Mouse (Mus musculus) gonadal fat pad, adult 2 months (tissue): Measurements from ENCODE around the gene A930017K11Rik. TPM values are rescaled to one million over a fixed set of nuclear protein-coding genes. Genes with fewer than 3 reads are reported as not detected.

Source experiments
- DNase-seq: peaks from one replicate; pipeline ENCODE4 v3.0.0-alpha.2; 2012; ENCODE audit warnings: low read depth
- polyA plus RNA-seq: library from polyadenylated mRNA; depleted of rRNA; stranded (reverse); fragments of >200 nt; gene quantifications from 2 replicates; pipeline ENCODE4 v1.2.3, GENCODE M21; 2012; rRNA removed

The A930017K11Rik gene
- polyA plus RNA-seq, 1 experiment = 2.4 TPM

DNA sequence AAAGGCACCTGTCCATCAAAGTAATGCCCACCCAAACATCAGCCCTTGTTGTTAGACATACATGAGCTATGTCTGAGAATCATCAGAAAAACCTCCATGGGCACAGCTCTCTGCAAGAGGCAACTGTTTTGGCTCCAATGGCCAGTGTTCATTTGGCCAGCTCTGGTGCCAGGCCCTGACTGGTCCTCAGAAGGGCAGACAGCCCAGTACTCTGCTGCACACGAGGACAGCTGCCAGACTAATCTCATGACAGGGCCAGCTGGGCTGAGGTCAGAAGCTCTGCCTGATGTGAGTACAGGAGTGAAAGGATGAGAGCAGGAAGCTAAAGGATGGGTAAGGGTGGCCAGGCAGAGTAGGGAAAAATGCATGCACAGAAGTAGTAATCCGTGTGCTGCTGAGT lies 27.0 kb downstream of the A930017K11Rik start:
- no peak for DNase-seq

- no peak for DNase-seq
Measured at GRCm38 (mm10) chr17:25922120-25922519, 30.2 kb downstream of the A930017K11Rik start.

DNA sequence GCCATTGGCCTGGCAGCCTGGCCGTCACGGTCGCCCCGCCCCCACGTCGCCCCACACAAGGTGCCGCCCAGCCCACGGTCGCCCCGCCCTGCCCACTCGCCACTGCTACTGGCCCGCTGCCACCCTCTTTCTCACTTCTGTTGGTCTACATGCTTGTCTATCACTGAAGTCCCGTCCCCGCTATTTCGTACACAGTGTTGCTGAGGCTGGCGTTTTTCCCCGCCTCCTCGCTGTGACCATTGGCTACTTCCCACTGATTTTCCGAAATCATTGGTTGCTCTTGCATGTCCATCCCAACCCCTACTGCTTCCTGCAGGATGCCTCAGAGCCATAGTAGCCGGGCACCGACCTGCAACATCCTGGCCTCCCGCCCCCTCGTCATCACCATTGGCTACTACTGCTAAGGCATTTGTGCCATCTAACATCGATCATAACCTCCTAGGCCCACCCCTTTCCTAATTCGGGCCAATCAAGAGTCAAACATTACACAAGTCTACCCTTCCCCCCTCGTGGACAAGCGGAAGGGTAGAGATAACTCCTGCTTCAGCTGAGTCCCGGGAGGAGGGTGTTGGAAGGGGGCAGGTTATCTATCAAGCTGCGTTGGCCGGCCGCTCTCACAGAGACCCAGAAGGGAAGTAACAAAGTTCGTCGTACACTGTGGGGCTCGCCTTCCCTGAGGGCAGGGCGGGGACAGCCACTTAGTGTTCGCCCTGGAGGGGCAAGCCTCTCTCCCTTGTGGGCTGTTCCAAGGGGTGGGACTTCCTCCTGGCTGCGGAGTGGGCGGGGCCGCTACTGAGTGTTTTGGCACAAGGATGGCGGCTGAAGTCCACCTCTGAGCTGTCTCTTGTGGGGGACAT lies 32.4 kb downstream of the A930017K11Rik start:
- peak; percentile 100 for DNase-seq

DNA sequence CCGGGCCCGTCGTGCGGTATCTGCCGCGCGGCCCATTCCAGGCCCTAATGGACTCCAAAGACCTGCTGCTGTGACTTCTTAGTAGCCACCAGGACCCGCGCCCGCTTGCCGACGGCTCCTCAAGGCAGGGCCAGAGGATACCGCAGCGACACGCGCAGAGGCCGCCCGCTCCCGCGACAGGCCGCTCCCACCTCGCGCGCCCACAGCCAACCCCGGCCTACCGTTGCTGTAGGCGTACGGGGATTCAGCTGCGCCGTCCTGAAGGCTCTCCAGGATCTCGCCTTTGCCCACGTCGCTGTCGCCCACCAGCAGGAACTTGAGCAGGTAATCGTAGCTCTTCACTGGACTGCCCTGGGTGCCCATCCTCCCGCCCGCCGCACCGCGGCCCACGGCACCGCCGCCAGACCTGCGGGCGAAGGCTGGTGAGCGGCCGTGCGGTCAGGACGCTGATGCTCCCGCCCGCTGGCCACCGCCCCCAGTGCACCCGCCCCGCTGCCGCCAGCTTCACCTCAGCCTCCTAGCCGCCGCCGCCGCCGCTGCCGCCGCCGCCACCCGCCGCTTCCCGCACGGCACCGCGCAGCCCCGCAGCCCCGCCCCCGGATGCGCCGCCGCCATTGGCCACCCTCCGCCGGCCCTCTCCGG lies 33.1 kb downstream of the A930017K11Rik start, which contains the start of gene Rab40c:
Gene Rab40c, minus strand, starts transcription at position 584 of the 642 bp plus-strand sequence.
- DNase-seq = no peak

DNA sequence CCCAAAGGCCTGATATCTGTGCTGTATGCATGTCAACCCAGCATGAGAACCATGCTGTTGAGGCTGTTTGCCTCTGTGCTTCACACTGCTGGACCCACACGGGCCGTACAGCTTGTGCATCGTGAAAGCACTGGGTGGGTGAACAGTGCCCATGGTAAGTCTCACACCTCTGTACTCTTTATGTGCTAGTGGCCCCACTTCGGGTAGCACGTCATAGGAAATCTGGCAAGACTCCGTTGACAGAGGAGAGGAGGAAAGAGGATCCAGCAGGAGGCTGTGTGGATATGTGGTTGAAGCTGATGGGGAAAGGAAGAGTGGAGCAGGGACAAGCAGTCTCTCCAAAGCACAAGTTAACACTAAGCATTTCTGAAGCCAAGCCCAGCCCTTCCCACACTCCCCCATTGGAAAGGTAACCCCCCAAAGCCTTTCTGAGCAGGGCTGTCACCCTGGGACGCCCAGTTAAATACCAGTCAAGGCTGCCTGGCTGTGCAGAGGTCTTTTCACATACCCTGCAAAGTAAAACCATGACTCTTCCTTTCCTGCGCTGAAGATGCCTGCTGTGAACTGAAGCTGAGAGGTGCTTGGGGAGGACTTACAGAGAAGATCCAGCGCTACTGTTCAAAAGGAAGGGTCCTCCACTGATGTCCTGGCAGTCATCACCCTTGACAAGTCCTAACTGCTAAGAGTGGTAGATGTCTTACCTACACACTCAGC lies 34.2 kb downstream of the A930017K11Rik start:
- no peak for DNase-seq

- DNase-seq = no peak
Measured at GRCm38 (mm10) chr17:25916931-25917647, 35.3 kb downstream of the A930017K11Rik start.

DNA sequence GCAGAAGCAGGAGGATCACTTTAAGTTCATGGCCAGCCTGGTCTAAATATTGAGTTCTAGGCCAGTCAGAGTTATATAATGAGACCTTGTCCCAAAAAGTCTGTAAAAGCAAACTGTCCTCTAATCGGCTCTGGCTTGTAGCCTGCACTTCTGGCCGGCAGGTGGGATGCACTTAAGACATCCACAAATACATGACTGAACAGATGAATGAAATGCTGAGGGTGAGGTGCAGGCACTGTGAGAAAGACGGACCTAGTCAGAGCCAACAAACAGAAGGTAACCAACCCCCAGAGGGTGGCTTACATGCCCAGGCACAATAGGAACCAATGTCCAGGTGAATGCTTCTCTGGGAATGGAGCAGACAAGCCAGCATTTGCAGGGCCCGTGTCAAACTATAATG lies 38.1 kb downstream of the A930017K11Rik start:
- DNase-seq = no peak

DNA sequence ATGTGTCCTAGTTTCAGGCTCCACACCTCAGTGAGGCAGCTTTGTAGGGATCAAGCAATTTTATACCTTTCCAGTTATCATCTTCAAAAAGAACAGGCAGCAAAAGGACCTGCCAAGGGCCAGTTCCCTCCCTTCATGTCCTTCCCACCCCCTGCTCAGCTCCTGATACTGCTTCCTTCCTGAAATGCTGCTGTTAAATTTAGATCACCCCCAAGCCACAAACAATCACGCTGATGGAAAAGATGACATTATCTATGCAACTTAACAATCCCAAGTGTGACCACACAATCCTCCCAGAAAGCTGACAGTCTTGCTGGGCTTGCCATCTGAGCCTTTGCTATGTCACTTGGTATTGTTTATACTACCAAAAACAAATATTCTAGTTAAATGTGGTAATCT lies 38.5 kb downstream of the A930017K11Rik start:
- DNase-seq = no peak

DNA sequence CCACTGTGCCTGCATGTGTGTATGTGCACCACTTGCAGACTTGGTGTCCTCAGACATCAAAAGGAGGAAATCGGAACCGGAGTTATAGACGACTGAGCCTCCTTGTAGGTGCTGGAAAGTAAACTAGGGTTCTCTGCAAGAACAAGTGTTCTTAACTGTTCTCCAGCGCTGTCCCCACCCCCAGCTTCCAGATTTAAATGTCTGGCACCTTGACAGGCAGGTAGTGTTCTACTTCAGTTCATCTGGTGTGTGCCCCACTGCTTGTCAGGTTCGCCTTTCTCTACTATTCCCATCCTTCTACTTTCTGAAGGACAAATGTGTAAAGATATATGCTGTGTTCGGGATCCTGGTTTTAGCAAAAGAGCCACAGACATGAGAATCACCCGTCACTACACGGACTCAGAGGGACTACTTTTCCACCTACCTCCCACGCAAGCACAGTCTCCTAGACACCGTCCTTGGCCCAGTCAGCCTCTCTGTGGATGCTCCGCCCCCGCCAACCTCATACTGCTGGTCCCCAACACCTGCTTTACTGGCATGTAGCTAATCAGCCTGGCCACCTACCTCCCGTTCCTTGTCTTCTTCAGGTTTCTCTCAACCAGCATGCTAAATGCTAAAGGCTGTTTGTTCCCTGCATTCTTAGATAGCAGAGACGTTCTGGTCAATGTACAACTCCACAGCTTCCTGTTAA lies 39.0 kb downstream of the A930017K11Rik start:
- DNase-seq = no peak

DNA sequence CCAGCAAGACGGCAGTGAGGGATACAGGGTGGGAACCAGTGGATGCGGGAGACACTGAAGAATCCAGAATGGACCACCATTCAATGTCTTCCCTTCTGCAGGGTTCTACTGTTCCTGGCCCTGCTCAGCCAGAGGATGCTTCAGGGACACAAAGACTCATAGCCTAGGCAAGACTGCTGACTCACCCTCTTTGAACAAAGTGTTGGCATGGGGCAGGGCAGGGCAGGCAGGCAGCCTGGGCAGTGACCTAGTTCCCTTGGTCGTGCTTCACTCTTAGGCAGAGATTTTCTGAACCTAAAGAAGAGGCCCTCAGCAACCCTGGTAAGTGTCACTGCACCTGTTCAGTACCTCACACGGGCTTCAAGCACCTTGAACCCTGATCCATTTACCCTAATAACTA lies 40.5 kb downstream of the A930017K11Rik start:
- no peak for DNase-seq

GRCm38 (mm10) chr17:25907640-25908039 lies 44.7 kb downstream of the A930017K11Rik start:
- DNase-seq = no peak

GRCm38 (mm10) chr17:25903061-25903460 lies 49.3 kb downstream of the A930017K11Rik start:
- no peak for DNase-seq

GRCm38 (mm10) chr17:25900193-25900592 lies 52.2 kb downstream of the A930017K11Rik start:
- DNase-seq = no peak

Other genes starting within 250 kb of the A930017K11Rik start
- not detected in 2 replicates for gene Gng13, start 235.4 kb downstream of the A930017K11Rik start, polyA plus RNA-seq
- 2.6 and 2.9 TPM in 2 replicates for gene Chtf18, start 225.1 kb downstream of the A930017K11Rik start, polyA plus RNA-seq
- gene Rpusd1, start 224.9 kb downstream of the A930017K11Rik start, polyA plus RNA-seq = 25.8 and 28.8 TPM in 2 replicates
- 0.36 and 0.38 TPM in 2 replicates for gene Mslnl, start 216.5 kb downstream of the A930017K11Rik start, polyA plus RNA-seq
- 17.7 and 34.7 TPM in 2 replicates for gene Msln, start 198.2 kb downstream of the A930017K11Rik start, polyA plus RNA-seq
- gene Narfl, start 178.8 kb downstream of the A930017K11Rik start, polyA plus RNA-seq = 19.1 and 23.9 TPM in 2 replicates
- 45.8 and 47.3 TPM in 2 replicates for gene Haghl, start 166.9 kb downstream of the A930017K11Rik start, polyA plus RNA-seq
- 0.29 and 0.30 TPM in 2 replicates for gene Ccdc78, start 166.0 kb downstream of the A930017K11Rik start, polyA plus RNA-seq
- gene Fam173a, start 159.7 kb downstream of the A930017K11Rik start, polyA plus RNA-seq = 105 and 133 TPM in 2 replicates
- 0.23 TPM in 1 of 2 replicates, not detected in the other for gene AC134908.4, start 156.9 kb downstream of the A930017K11Rik start, polyA plus RNA-seq
- 22.2 and 31.4 TPM in 2 replicates for gene Metrn, start 155.4 kb downstream of the A930017K11Rik start, polyA plus RNA-seq
- gene Fbxl16, start 143.5 kb downstream of the A930017K11Rik start, polyA plus RNA-seq = 0.58 and 0.81 TPM in 2 replicates
- gene Wdr24, start 128.9 kb downstream of the A930017K11Rik start, polyA plus RNA-seq = 32.1 and 36.4 TPM in 2 replicates
- gene Jmjd8, start 123.7 kb downstream of the A930017K11Rik start, polyA plus RNA-seq = 91.2 and 94.5 TPM in 2 replicates
- gene Stub1, start 119.2 kb downstream of the A930017K11Rik start, polyA plus RNA-seq = 219 and 228 TPM in 2 replicates
- gene Rhbdl1, start 115.3 kb downstream of the A930017K11Rik start, polyA plus RNA-seq = 129 and 138 TPM in 2 replicates
- gene Gm20683, start 110.8 kb downstream of the A930017K11Rik start, polyA plus RNA-seq = 47.4 and 55.8 TPM in 2 replicates
- 54.0 and 60.0 TPM in 2 replicates for gene Rhot2, start 107.7 kb downstream of the A930017K11Rik start, polyA plus RNA-seq
- gene Wdr90, start 91.1 kb downstream of the A930017K11Rik start, polyA plus RNA-seq = 27.1 and 35.9 TPM in 2 replicates
- 58.8 and 61.7 TPM in 2 replicates for gene Mcrip2, start 83.8 kb downstream of the A930017K11Rik start, polyA plus RNA-seq
- gene Mettl26, start 77.5 kb downstream of the A930017K11Rik start, polyA plus RNA-seq = 89.7 and 105 TPM in 2 replicates
- gene Wfikkn1, start 71.7 kb downstream of the A930017K11Rik start, polyA plus RNA-seq = 0.95 and 1.1 TPM in 2 replicates
- 49.5 and 51.3 TPM in 2 replicates for gene Rab40c, start 32.8 kb downstream of the A930017K11Rik start, polyA plus RNA-seq
- 122 and 144 TPM in 2 replicates for gene Pigq, start 7.6 kb downstream of the A930017K11Rik start, polyA plus RNA-seq
- 7.0 and 12.9 TPM in 2 replicates for gene Nhlrc4, start 7.6 kb downstream of the A930017K11Rik start, polyA plus RNA-seq
- gene Capn15, start 33.2 kb upstream of the A930017K11Rik start, polyA plus RNA-seq = 27.6 and 28.1 TPM in 2 replicates
- gene Rab11fip3, start 117.0 kb upstream of the A930017K11Rik start, polyA plus RNA-seq = 29.9 and 35.0 TPM in 2 replicates
- 24.3 and 24.4 TPM in 2 replicates for gene Decr2, start 137.8 kb upstream of the A930017K11Rik start, polyA plus RNA-seq
- 7.2 and 9.4 TPM in 2 replicates for gene Nme4, start 143.0 kb upstream of the A930017K11Rik start, polyA plus RNA-seq
- 65.0 and 70.0 TPM in 2 replicates for gene Tmem8, start 160.7 kb upstream of the A930017K11Rik start, polyA plus RNA-seq
- 75.3 and 86.7 TPM in 2 replicates for gene Mrpl28, start 170.9 kb upstream of the A930017K11Rik start, polyA plus RNA-seq
- gene Axin1, start 186.1 kb upstream of the A930017K11Rik start, polyA plus RNA-seq = 16.8 and 19.5 TPM in 2 replicates
- 0.15 TPM in 1 of 2 replicates, not detected in the other for gene Pdia2, start 246.5 kb upstream of the A930017K11Rik start, polyA plus RNA-seq